Mouse (Mus musculus): ENCODE data around the gene Katnal1. TPM values are rescaled to one million over a fixed set of nuclear protein-coding genes. Genes with fewer than 3 reads are reported as not detected.

Katnal1 gene
- polyA plus RNA-seq, 1 experiment = 5.6 TPM

DNA sequence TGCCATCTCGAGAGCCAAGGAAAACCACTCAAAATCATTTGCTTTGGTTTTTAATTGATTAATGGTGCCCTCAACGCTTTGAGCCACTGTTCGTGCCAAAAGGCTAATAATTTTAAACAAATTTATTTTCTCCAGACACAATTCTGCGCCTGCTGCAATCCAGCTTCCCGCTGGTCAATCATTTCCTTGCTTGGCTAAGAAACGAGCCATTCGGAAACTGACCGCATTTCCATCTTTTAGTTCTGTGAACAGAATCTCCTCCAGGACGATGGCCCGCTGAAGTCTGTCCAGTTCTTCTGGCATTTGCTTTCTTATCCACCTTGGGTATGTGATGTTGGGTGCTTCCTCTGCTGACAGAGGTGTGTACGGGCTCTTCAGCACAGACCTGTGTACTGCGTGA lies 4.5 kb downstream of the Katnal1 start:
- no peak overlapping the region for H3K27ac ChIP-seq (ENCODE audit: control insufficient read depth, insufficient read depth, low read length)
- no peaks in the 10 kb centered on the region for H3K36me3 ChIP-seq (ENCODE audit: control insufficient read depth, insufficient read depth, low read length)
- H3K27me3 ChIP-seq (ENCODE audit: control insufficient read depth, insufficient read depth, low read length) = no peaks in the 10 kb centered on the region
- TF ChIP-seq POLR2A (IDR thresholded peaks at IDR 0.05; ENCODE audit: control insufficient read depth, extremely low read depth, insufficient read depth, low read length, poor library complexity) = no peak
- TF ChIP-seq CTCF (IDR thresholded peaks at IDR 0.05; ENCODE audit: borderline replicate concordance, control insufficient read depth, extremely low read depth, insufficient read depth, low read length, poor library complexity) = no peak
- DNase-seq = no peak
- WGBS = 97% methylated on average over 12 of the region's 12 CpGs
- peaks cover 5% of the 10 kb centered on the region for H3K4me1 ChIP-seq (replicated peaks; ENCODE audit: control insufficient read depth, insufficient read depth, low read length)
- no peak overlapping the region for H3K4me3 ChIP-seq (ENCODE audit: control insufficient read depth, insufficient read depth, low read length)

DNA sequence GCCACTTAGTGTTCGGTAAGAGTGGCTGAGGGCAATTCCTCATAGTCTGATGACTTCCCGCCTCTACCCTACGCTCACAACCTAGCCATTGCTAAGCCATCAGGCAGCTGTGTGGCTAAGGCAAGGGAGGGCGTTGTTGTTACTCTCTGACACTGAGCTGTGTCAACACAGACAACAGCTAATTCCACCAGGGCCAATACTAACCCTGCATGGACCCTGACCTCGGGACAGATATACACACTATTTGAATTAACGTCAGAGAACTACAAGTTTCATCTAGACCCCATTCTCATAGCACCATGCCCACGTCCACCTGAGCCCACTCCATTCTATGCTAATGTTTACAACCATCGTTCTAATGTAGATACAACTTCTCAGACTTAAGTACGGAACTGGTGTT lies 5.1 kb downstream of the Katnal1 start:
- WGBS = 94% methylated on average over 9 of the region's 9 CpGs
- Histone ChIP-seq H3K27ac (ENCODE audit: control insufficient read depth, insufficient read depth, low read length) (no peak overlapping the region), H3K27me3 (ENCODE audit: control insufficient read depth, insufficient read depth, low read length) (no peaks in the 10 kb centered on the region), H3K36me3 (ENCODE audit: control insufficient read depth, insufficient read depth, low read length) (no peaks in the 10 kb centered on the region), H3K4me3 (ENCODE audit: control insufficient read depth, insufficient read depth, low read length) (no peak overlapping the region), H3K4me1 (replicated peaks; ENCODE audit: control insufficient read depth, insufficient read depth, low read length) (peaks cover 3% of the 10 kb centered on the region)
- DNase-seq = no peak
- TF ChIP-seq CTCF (IDR thresholded peaks at IDR 0.05; ENCODE audit: borderline replicate concordance, control insufficient read depth, extremely low read depth, insufficient read depth, low read length, poor library complexity) (no peak), POLR2A (IDR thresholded peaks at IDR 0.05; ENCODE audit: control insufficient read depth, extremely low read depth, insufficient read depth, low read length, poor library complexity) (no peak)

DNA sequence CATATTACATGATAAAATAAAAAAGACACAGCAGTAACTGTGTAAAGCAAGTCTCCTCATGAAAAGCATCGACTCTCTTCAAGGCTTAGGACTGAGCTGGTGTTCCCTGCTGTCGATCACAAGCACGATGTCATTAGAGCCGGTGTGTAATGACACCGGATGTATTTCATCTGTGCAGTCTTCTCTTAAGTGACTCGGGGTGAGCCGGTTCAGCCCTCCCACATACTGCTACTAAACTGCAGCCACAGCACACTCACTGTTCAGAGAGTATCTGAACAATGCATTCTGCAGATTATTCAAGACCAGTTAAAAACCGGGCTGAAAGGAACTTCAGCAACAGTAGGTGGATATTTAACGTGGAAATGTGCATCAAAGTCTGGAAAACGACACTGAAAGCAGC lies 5.7 kb downstream of the Katnal1 start:
- Histone ChIP-seq H3K27me3 (ENCODE audit: control insufficient read depth, insufficient read depth, low read length) (no peaks in the 10 kb centered on the region), H3K36me3 (ENCODE audit: control insufficient read depth, insufficient read depth, low read length) (no peaks in the 10 kb centered on the region), H3K4me3 (ENCODE audit: control insufficient read depth, insufficient read depth, low read length) (no peak overlapping the region), H3K27ac (ENCODE audit: control insufficient read depth, insufficient read depth, low read length) (no peak overlapping the region), H3K4me1 (replicated peaks; ENCODE audit: control insufficient read depth, insufficient read depth, low read length) (0 out of 2 replicates have a peak, but pooled peaks cover 2% of the 10 kb centered on the region)
- WGBS = 87% methylated on average over 10 of the region's 10 CpGs
- DNase-seq = no peak
- no peak for TF ChIP-seq POLR2A (IDR thresholded peaks at IDR 0.05; ENCODE audit: control insufficient read depth, extremely low read depth, insufficient read depth, low read length, poor library complexity)
- TF ChIP-seq CTCF (IDR thresholded peaks at IDR 0.05; ENCODE audit: borderline replicate concordance, control insufficient read depth, extremely low read depth, insufficient read depth, low read length, poor library complexity) = no peak

DNA sequence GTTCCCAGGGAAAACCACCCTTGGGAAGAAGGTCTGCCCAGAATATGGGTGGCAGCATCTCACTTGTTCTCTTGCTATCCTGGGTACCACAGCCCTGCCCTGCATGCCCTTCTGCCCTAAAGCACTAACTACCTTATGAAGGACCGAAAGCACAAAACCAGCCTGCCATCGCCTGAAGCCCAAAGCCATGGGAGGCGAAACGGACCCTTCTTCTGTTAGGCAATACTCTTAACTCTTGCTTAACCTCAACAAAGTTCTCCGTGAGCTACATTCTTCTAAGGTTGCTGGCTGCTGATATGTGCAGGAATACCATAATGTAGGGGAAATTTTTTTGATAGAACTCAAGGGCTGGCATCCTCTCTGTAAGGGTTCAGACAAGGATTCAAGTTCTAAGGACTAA lies 6.3 kb downstream of the Katnal1 start:
- TF ChIP-seq CTCF (IDR thresholded peaks at IDR 0.05; ENCODE audit: borderline replicate concordance, control insufficient read depth, extremely low read depth, insufficient read depth, low read length, poor library complexity) (no peak), POLR2A (IDR thresholded peaks at IDR 0.05; ENCODE audit: control insufficient read depth, extremely low read depth, insufficient read depth, low read length, poor library complexity) (no peak)

DNA sequence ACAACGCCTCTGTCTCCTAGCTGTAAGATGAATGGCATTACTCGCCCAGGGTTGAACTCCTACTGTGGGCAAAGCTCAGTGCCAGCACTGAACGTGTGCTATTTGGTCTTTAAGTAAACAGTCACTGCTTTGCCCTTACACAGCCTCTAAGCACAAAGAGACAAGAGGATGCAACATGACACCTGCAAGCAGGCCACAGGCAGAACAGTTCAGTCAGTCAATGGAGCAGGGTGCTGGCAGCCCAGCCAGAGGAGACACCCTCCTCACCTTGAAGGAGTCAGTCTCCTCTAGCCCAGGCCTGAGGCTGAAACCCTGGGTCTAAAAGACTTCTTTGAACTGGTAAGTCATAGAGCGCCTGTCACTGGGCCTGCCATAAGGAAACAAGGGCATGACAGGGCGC lies 11.1 kb downstream of the Katnal1 start:
- Histone ChIP-seq H3K36me3 (ENCODE audit: control insufficient read depth, insufficient read depth, low read length) (peaks cover 7% of the 10 kb centered on the region), H3K4me3 (ENCODE audit: control insufficient read depth, insufficient read depth, low read length) (no peak overlapping the region), H3K27me3 (ENCODE audit: control insufficient read depth, insufficient read depth, low read length) (no peaks in the 10 kb centered on the region), H3K4me1 (replicated peaks; ENCODE audit: control insufficient read depth, insufficient read depth, low read length) (0 out of 2 replicates have a peak, but pooled peaks cover 3% of the 10 kb centered on the region), H3K27ac (ENCODE audit: control insufficient read depth, insufficient read depth, low read length) (no peak overlapping the region)
- DNase-seq = no peak
- WGBS = 92% methylated on average over 5 of the region's 5 CpGs
- TF ChIP-seq POLR2A (IDR thresholded peaks at IDR 0.05; ENCODE audit: control insufficient read depth, extremely low read depth, insufficient read depth, low read length, poor library complexity) (no peak), CTCF (IDR thresholded peaks at IDR 0.05; ENCODE audit: borderline replicate concordance, control insufficient read depth, extremely low read depth, insufficient read depth, low read length, poor library complexity) (no peak)

More for the DNA sequence above, 6.3 kb downstream of the Katnal1 start:
- 94% methylated on average over 5 of the region's 5 CpGs for WGBS
- H3K27ac ChIP-seq (ENCODE audit: control insufficient read depth, insufficient read depth, low read length) = no peak overlapping the region
- no peak for DNase-seq
- H3K4me3 ChIP-seq (ENCODE audit: control insufficient read depth, insufficient read depth, low read length) = no peak overlapping the region
- H3K4me1 ChIP-seq (replicated peaks; ENCODE audit: control insufficient read depth, insufficient read depth, low read length) = 0 out of 2 replicates have a peak, but pooled peaks cover 3% of the 10 kb centered on the region
- no peaks in the 10 kb centered on the region for H3K27me3 ChIP-seq (ENCODE audit: control insufficient read depth, insufficient read depth, low read length)
- H3K36me3 ChIP-seq (ENCODE audit: control insufficient read depth, insufficient read depth, low read length) = peaks cover 3% of the 10 kb centered on the region

DNA sequence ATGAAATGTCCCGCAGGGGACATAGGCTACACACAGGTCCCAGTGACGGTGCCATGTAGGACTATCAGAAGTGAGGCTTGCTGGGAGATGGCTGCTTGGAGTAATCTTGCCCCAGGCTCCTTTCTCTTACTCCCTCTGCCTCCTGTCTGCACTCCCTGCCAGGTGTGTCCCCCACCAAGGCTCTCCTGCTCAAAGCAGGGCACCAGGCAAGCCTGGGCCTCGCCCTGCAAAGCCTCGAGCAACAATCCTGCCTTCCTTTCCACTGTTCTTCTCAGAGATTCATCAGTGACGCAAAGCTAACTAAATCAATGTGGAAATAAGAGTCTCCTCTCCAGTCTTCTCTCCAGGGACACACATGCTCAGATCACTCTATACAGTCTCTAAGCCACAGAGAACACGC lies 12.3 kb downstream of the Katnal1 start:
- no peaks in the 10 kb centered on the region for H3K27me3 ChIP-seq (ENCODE audit: control insufficient read depth, insufficient read depth, low read length)
- no peak overlapping the region for H3K27ac ChIP-seq (ENCODE audit: control insufficient read depth, insufficient read depth, low read length)
- DNase-seq = no peak
- peaks cover 7% of the 10 kb centered on the region for H3K36me3 ChIP-seq (ENCODE audit: control insufficient read depth, insufficient read depth, low read length)
- TF ChIP-seq POLR2A (IDR thresholded peaks at IDR 0.05; ENCODE audit: control insufficient read depth, extremely low read depth, insufficient read depth, low read length, poor library complexity) (no peak), CTCF (IDR thresholded peaks at IDR 0.05; ENCODE audit: borderline replicate concordance, control insufficient read depth, extremely low read depth, insufficient read depth, low read length, poor library complexity) (no peak)
- 86% methylated on average over 6 of the region's 6 CpGs for WGBS
- no peak overlapping the region for H3K4me3 ChIP-seq (ENCODE audit: control insufficient read depth, insufficient read depth, low read length)
- H3K4me1 ChIP-seq (replicated peaks; ENCODE audit: control insufficient read depth, insufficient read depth, low read length) = peaks cover 7% of the 10 kb centered on the region

DNA sequence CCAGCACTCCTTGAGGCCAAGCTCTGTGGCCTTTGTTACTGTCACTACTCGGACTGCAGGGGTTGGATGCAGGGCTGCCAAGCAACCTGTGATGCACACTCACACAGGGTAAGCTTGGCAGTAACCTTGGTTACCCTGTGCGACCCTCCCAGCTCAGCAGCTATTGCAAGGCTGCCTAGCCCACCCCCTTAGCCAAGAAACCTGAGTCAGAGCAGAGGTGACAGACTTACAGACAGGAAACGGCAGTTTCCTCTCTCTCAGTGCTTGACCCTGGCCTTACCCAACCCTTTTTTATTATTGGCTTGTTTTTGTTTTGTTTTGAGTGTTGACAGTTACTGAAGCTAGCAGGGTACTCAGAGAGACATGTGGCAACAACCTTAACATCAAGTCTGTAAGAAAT lies 16.9 kb downstream of the Katnal1 start:
- no peak for DNase-seq
- Histone ChIP-seq H3K27ac (ENCODE audit: control insufficient read depth, insufficient read depth, low read length) (no peak overlapping the region), H3K27me3 (ENCODE audit: control insufficient read depth, insufficient read depth, low read length) (no peaks in the 10 kb centered on the region), H3K4me1 (replicated peaks; ENCODE audit: control insufficient read depth, insufficient read depth, low read length) (peaks cover 41% of the 10 kb centered on the region), H3K36me3 (ENCODE audit: control insufficient read depth, insufficient read depth, low read length) (no peaks in the 10 kb centered on the region), H3K4me3 (ENCODE audit: control insufficient read depth, insufficient read depth, low read length) (no peak overlapping the region)
- TF ChIP-seq POLR2A (IDR thresholded peaks at IDR 0.05; ENCODE audit: control insufficient read depth, extremely low read depth, insufficient read depth, low read length, poor library complexity) (no peak), CTCF (IDR thresholded peaks at IDR 0.05; ENCODE audit: borderline replicate concordance, control insufficient read depth, extremely low read depth, insufficient read depth, low read length, poor library complexity) (no peak)
- WGBS = 31% methylated on average over 3 of the region's 3 CpGs
